Mouse (Mus musculus) CH12.LX (cell line): ENCODE measurements around the gene Pdcd6ip. TPM values are rescaled to one million over a fixed set of nuclear protein-coding genes. Genes with fewer than 3 reads are reported as not detected.

Experiments
- DNase-seq: peaks from one replicate; pipeline ENCODE4 v3.0.0-alpha.2; 2013; ENCODE audit errors: extremely low read depth
- H3K27ac ChIP-seq: 2 replicates; pipeline ENCODE4 v1.5.1; 2012; ENCODE audit warnings: low read depth, mild to moderate bottlenecking, control low read depth, moderate library complexity; ENCODE audit not compliant: insufficient read depth
- H3K27me3 ChIP-seq: replicated peaks from 2 replicates; pipeline ENCODE3; 2012; ENCODE audit warnings: inconsistent platforms
- H3K36me3 ChIP-seq, 2 experiments: replicated peaks in 1 of 2; 2 replicates each; pipeline versions ENCODE3 to v1.6.1; 2012; ENCODE audit warnings: inconsistent platforms in 1 of 2, low read length in 1 of 2, mild to moderate bottlenecking in 1 of 2, mixed read lengths in 1 of 2, moderate library complexity in 1 of 2; ENCODE audit not compliant: control insufficient read depth in 1 of 2, insufficient read depth in 1 of 2
- H3K4me1 ChIP-seq, 2 experiments: 2 replicates each; pipeline ENCODE4 v1.6.1; 2012; ENCODE audit warnings: inconsistent platforms in 1 of 2, moderate library complexity in 1 of 2; ENCODE audit not compliant: insufficient read depth in 2 of 2, control insufficient read depth in 1 of 2
- H3K4me2 ChIP-seq: 2 replicates; pipeline ENCODE4 v1.6.1; 2012; ENCODE audit warnings: low read depth, mild to moderate bottlenecking, control low read depth; ENCODE audit not compliant: poor library complexity, insufficient read depth, severe bottlenecking
- H3K4me3 ChIP-seq, 3 experiments: fragments of 150-350 bp in 1 of 3; sonication (generic) in 1 of 3; replicated peaks in 1 of 3; 2 replicates each; pipeline versions ENCODE3 to v1.5.1; 2011 to 2012; ENCODE audit warnings: low read depth in 2 of 3, low read length in 2 of 3, mild to moderate bottlenecking in 2 of 3, moderate library complexity in 2 of 3, control low read depth in 1 of 3, improper control_type of control experiment in 1 of 3, inconsistent platforms in 1 of 3, mixed read lengths in 1 of 3; ENCODE audit not compliant: poor library complexity in 1 of 3
- H3K79me2 ChIP-seq: replicated peaks from 2 replicates; pipeline ENCODE4 v1.6.1; 2012; ENCODE audit warnings: mild to moderate bottlenecking, moderate library complexity; ENCODE audit not compliant: control insufficient read depth, poor library complexity, insufficient read depth, severe bottlenecking; ENCODE audit errors: extremely low read depth
- H3K9ac ChIP-seq: 2 replicates; pipeline ENCODE4 v1.6.1; 2012; ENCODE audit warnings: low read depth, mild to moderate bottlenecking, control low read depth, moderate library complexity; ENCODE audit not compliant: insufficient read depth
- H3K9me3 ChIP-seq: replicated peaks from 2 replicates; pipeline ENCODE3; 2012; ENCODE audit warnings: low read length, inconsistent platforms, mixed read lengths
- CHD1 ChIP-seq: IDR thresholded peaks from 2 replicates; pipeline ENCODE4 v1.6.1; 2012; ENCODE audit warnings: low read depth, low read length, improper control_type of control experiment, inconsistent platforms
- CHD2 ChIP-seq: IDR thresholded peaks from 2 replicates; pipeline ENCODE4 v1.6.1; 2011; ENCODE audit warnings: low read length, improper control_type of control experiment
- CTCF ChIP-seq, 2 experiments: IDR thresholded peaks in 1 of 2; conservative IDR thresholded peaks in 1 of 2; 2 replicates each; pipeline ENCODE4 v1.5.1; 2011 to 2012; ENCODE audit warnings: low read depth in 2 of 2, low read length in 2 of 2, improper control_type of control experiment in 1 of 2, inconsistent platforms in 1 of 2, mild to moderate bottlenecking in 1 of 2, moderate library complexity in 1 of 2
- E2F4 ChIP-seq: IDR thresholded peaks from 2 replicates; pipeline ENCODE4 v1.6.1; 2011; ENCODE audit warnings: low read depth, low read length, improper control_type of control experiment; ENCODE audit not compliant: insufficient replicate concordance
- ELF1 ChIP-seq: IDR thresholded peaks from 2 replicates; pipeline ENCODE4 v1.6.1; 2014; ENCODE audit warnings: low read depth, mild to moderate bottlenecking, inconsistent platforms, low read length, improper control_type of control experiment
- EP300 ChIP-seq: IDR thresholded peaks from 2 replicates; pipeline ENCODE4 v1.6.1; 2011; ENCODE audit warnings: low read length, improper control_type of control experiment
- JUND ChIP-seq: conservative IDR thresholded peaks from 2 replicates; pipeline ENCODE4 v1.6.1; 2011; ENCODE audit warnings: low read depth, low read length, improper control_type of control experiment
- MAX ChIP-seq: IDR thresholded peaks from 2 replicates; pipeline ENCODE4 v1.6.1; 2011; ENCODE audit warnings: low read length, improper control_type of control experiment
- MAZ ChIP-seq: IDR thresholded peaks from 2 replicates; pipeline ENCODE4 v1.6.1; 2012; ENCODE audit warnings: low read depth, mild to moderate bottlenecking, inconsistent platforms, low read length, improper control_type of control experiment, moderate library complexity
- POLR2A ChIP-seq: IDR thresholded peaks from 2 replicates; pipeline ENCODE4 v1.6.1; 2011; ENCODE audit warnings: low read depth, mild to moderate bottlenecking, improper control_type of control experiment, low read length
- POLR2AphosphoS2 ChIP-seq: IDR thresholded peaks from 2 replicates; pipeline ENCODE4 v1.6.1; 2011; ENCODE audit warnings: low read depth, low read length, improper control_type of control experiment
- RCOR1 ChIP-seq: conservative IDR thresholded peaks from 2 replicates; pipeline ENCODE4 v1.6.1; 2012; ENCODE audit warnings: low read depth, mild to moderate bottlenecking, inconsistent platforms, low read length, improper control_type of control experiment
- SIN3A ChIP-seq: IDR thresholded peaks from 2 replicates; pipeline ENCODE4 v1.6.1; 2012; ENCODE audit warnings: low read length, improper control_type of control experiment, inconsistent platforms
- SMC3 ChIP-seq: IDR thresholded peaks from 2 replicates; pipeline ENCODE4 v1.6.1; 2011; ENCODE audit warnings: low read depth, low read length, improper control_type of control experiment
- TBP ChIP-seq: conservative IDR thresholded peaks from 2 replicates; pipeline ENCODE4 v1.6.1; 2011; ENCODE audit warnings: low read depth, low read length, improper control_type of control experiment
- TCF12 ChIP-seq: IDR thresholded peaks from 2 replicates; pipeline ENCODE4 v1.6.1; 2014; ENCODE audit warnings: low read depth, mild to moderate bottlenecking, inconsistent platforms, low read length, improper control_type of control experiment
- USF1 ChIP-seq: IDR thresholded peaks from 2 replicates; pipeline ENCODE4 v1.6.1; 2014; ENCODE audit warnings: low read depth, mild to moderate bottlenecking, inconsistent platforms, low read length, improper control_type of control experiment
- USF2 ChIP-seq: conservative IDR thresholded peaks from 2 replicates; pipeline ENCODE4 v1.6.1; 2011; ENCODE audit warnings: low read depth, low read length, improper control_type of control experiment
- ZC3H11A ChIP-seq: IDR thresholded peaks from 2 replicates; pipeline ENCODE4 v1.6.1; 2012; ENCODE audit warnings: low read depth, mild to moderate bottlenecking, inconsistent platforms, low read length, improper control_type of control experiment
- ZNF384 ChIP-seq: IDR thresholded peaks from 2 replicates; pipeline ENCODE4 v1.6.1; 2012; ENCODE audit warnings: low read depth, low read length, improper control_type of control experiment, inconsistent platforms
- dilution Hi-C: fragments of 300-500 bp; cut with MboI; formaldehyde crosslinking; loops from 2 replicates; pipeline ENCODE4 v1.14.3; 2020; ENCODE audit warnings: low sequenced_read_pairs; ENCODE audit not compliant: extremely low pct_unique_long_range_greater_than_20kb, extremely low pct_ligation_motif_present
- in situ Hi-C: fragments of 300-500 bp; cut with MboI; formaldehyde crosslinking; loops from 3 replicates; pipeline ENCODE4 v1.14.3; 2019; ENCODE audit warnings: low sequenced_read_pairs, low pct_ligation_motif_present, low pct_unique_long_range_greater_than_20kb, mixed read lengths
- polyA plus RNA-seq: library from polyadenylated mRNA; unstranded; fragments of >175 nt; gene quantifications from 2 replicates; pipeline ENCODE4 v1.2.1, GENCODE M21; 2012; ENCODE audit warnings: low read depth; ENCODE audit not compliant: insufficient read length
- total RNA-seq, 2 experiments: library from RNA; depleted of rRNA; stranded (reverse); fragments of 300-350 nt in 1 of 2; fragments of >200 nt in 1 of 2; gene quantifications; 2 replicates each; pipeline ENCODE4 v1.2.3; 2012 to 2014

Gene Pdcd6ip
- total and polyA plus RNA-seq, 3 experiments: 23.3 to 75.6 (median 29.5) TPM

DNA sequence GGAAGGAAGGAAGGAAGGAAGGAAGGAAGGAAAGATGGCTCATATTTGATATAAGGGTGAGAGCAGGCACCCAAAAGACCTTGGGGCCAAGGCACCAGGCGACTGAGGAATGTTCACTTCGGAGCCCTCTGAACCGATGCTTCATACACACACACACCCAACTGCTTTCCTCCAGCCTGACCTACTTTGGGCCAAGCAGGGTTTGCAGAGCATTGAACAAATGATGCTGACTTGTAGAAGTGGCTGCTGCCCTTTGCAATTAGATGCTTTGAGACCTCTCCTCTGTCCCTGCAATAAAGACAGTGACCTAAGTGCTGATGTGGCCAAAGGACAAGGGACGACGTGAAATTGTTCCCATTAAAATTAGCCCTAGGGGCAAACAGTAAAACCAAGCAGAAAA, 63.4 kb downstream of the Pdcd6ip start:
- DNase-seq: no peak
- in situ Hi-C loops: loop anchor here (25.0 kb wide), 1 partner anchor 207 kb away; no protein-coding TSS in a partner anchor
- peaks cover 0 to 4% of the 10 kb centered on the region in 2 experiments; a peak in 2 of 4 replicates for H3K4me1 ChIP-seq

DNA sequence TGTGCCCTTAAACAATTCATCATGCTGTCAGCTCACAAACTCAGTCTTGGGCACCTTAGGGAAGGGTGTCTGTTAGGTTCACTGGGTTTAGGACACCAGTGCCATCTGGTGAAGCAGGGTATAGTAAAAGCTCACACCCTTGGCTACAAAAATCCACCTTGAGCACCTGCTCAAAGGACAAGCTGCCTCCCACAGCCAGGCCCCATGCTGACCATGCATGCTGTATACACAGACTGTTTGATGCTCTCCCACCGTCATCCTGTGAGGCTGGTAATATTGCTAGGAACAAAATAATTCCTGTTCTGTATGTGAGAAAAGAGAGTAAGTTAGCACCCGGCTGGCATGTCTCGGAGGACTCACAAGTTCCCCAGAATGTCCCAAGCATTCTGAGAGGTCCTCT, 64.0 kb downstream of the Pdcd6ip start:
- Histone ChIP-seq H3K27ac (no peak overlapping the region), H3K9ac (no peak overlapping the region), H3K79me2 (no peaks in the 10 kb centered on the region), H3K9me3 (no peaks in the 10 kb centered on the region), H3K4me2 (no peak overlapping the region), H3K27me3 (no peaks in the 10 kb centered on the region), H3K4me1 (peaks cover 0 to 4% of the 10 kb centered on the region in 2 experiments; a peak in 2 of 4 replicates), H3K36me3 (no peaks in the 10 kb centered on the region), H3K4me3 (no peak overlapping the region)
- TF ChIP-seq SIN3A (no peak), USF2 (no peak), TCF12 (no peak), RCOR1 (no peak), E2F4 (no peak), POLR2A (no peak), MAZ (no peak), CHD2 (no peak), SMC3 (no peak), JUND (no peak)
- in situ Hi-C loops (loop anchor here (25.0 kb wide), 1 partner anchor 207 kb away; no protein-coding TSS in a partner anchor), dilution Hi-C loops (no loop called here)
- DNase-seq: no peak

More for the DNA sequence above, 63.4 kb downstream of the Pdcd6ip start:
- H3K4me3 ChIP-seq: no peak overlapping the region
- no peaks in the 10 kb centered on the region for H3K9me3 ChIP-seq
- peak overlapping the region; percentile 67; the same call in 1 of the 2 replicates for H3K4me2 ChIP-seq
- H3K9ac ChIP-seq: no peak overlapping the region
- no peak overlapping the region for H3K27ac ChIP-seq
- dilution Hi-C loops: no loop called here
- no peaks in the 10 kb centered on the region for H3K36me3 ChIP-seq
- TF ChIP-seq ZC3H11A: no peak
- TF ChIP-seq ZNF384: no peak
- TF ChIP-seq CHD1: no peak
- no peak for TF ChIP-seq MAX
- no peak for TF ChIP-seq MAZ
- no peak for TF ChIP-seq EP300
- TF ChIP-seq POLR2AphosphoS2: no peak
- TF ChIP-seq USF1: no peak
- TF ChIP-seq POLR2A: no peak
- no peak for TF ChIP-seq TBP
- TF ChIP-seq CTCF (conservative IDR thresholded peaks at IDR 0.05 in 1 of 2, IDR thresholded peaks at IDR 0.05 in 1 of 2; ENCODE audit: low read depth in 2 of 2, low read length in 2 of 2): no peak
- TF ChIP-seq SIN3A: no peak
- no peak for TF ChIP-seq USF2
- TF ChIP-seq ELF1: no peak
- no peaks in the 10 kb centered on the region for H3K79me2 ChIP-seq
- H3K27me3 ChIP-seq: no peaks in the 10 kb centered on the region
